Mouse (Mus musculus): ENCODE data around the gene Cbfa2t2. TPM values are rescaled to one million over a fixed set of nuclear protein-coding genes. Genes with fewer than 3 reads are reported as not detected.
A peak's percentile ranks its signal among the peaks of the same experiment; 100 is the strongest.

The Cbfa2t2 gene
- polyA plus RNA-seq, 1 experiment from 2014 or later, result 56.1 TPM

DNA sequence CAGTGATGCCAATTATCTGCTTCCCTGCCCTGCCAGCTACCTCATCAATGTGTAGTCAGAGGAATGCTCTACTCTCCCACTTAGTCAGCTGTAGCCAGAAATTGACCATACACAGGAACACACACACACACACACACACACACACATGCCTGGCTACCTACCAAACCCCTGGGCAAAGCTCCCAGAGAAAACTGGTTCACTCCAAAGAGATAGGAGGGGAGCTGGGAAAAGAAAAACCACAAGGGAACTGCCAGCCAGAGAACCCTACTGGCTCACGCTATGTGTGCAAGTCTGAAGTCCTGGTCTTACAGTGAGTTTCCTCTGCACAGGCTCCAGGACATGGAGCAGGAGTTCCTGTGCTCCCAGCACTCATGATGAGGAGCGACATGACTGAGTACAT is 25.9 kb upstream of the Cbfa2t2 start:
- Histone ChIP-seq H3K27me3 (peaks cover 20% of the 10 kb centered on the region), H3K27ac (no peak overlapping the region), H3K9me3 (no peaks in the 10 kb centered on the region), H3K9ac (no peak overlapping the region), H3K36me3 (no peaks in the 10 kb centered on the region), H3K4me1 (replicated peaks) (peaks cover 20% of the 10 kb centered on the region), H3K4me3 (no peak overlapping the region), H3K4me2 (no peak overlapping the region)
- 73% methylated on average over 2 of the region's 2 CpGs for WGBS
- ATAC-seq (ENCODE audit: low FRiP score), result no peak

DNA sequence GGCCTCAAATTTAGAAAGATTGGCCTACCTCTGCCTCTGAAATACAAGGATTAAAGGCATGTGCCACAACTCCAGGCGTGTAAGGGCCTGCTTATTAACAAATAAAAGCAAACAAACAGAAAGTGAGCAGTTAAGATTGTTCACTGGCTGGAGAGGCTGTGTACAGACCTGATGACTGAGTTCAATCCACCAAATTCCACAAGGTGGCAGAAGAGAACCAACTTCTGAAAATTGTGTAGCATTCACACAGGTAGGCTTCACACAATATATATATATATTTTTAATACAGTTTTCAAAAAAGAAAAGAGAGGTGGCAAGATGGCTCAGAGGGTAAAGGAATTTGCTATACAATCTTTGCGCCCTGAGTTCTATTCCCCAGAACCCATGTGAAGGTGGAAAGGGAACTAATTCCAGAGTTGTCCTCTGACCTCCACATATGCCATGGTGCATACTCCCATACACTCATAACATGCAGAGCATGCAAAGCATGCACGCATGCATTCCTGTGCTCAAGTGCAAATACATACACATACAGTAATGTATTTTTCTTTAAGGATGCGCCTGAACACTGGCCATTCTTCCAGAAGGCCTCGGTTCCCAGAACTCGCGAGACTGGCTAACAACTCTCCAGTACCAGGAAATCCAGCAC is 24.1 kb upstream of the Cbfa2t2 start:
- ATAC-seq (ENCODE audit: low FRiP score), result no peak
- peaks cover 4% of the 10 kb centered on the region for H3K4me1 ChIP-seq (replicated peaks)

DNA sequence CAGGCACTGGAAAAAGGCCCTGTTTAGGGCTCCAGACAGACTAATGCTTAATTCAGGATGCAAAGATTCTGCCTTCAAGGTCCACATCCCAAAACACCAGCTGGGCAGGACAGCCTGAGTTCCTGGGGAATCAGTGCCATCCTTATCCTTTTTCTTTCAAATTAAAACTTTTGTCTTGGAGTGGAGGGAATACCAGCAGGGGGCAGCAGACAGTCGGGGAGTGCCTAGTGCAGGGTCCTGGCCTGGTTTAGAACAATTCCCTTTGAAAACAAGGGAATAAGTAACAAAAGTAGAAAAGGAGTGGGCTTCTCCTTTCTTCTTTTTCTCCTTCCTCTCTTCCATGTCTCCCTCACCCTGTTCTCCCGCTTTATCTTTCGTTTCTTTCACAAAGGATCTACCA is 19.2 kb upstream of the Cbfa2t2 start:
- Histone ChIP-seq H3K27ac (no peak overlapping the region), H3K36me3 (no peaks in the 10 kb centered on the region), H3K4me1 (replicated peaks) (peaks cover 18% of the 10 kb centered on the region), H3K9ac (no peak overlapping the region), H3K27me3 (no peaks in the 10 kb centered on the region), H3K4me3 (no peak overlapping the region), H3K9me3 (no peaks in the 10 kb centered on the region), H3K4me2 (no peak overlapping the region)
- 6% methylated on average over 3 of the region's 3 CpGs for WGBS
- ATAC-seq (ENCODE audit: low FRiP score), result no peak

More for the DNA sequence above, 24.1 kb upstream of the Cbfa2t2 start:
- Histone ChIP-seq H3K4me3 (no peak overlapping the region), H3K9me3 (no peaks in the 10 kb centered on the region), H3K36me3 (no peaks in the 10 kb centered on the region), H3K27ac (no peak overlapping the region), H3K27me3 (peaks cover 15% of the 10 kb centered on the region), H3K9ac (no peak overlapping the region), H3K4me2 (no peak overlapping the region)
- 69% methylated on average over 7 of the region's 7 CpGs for WGBS

DNA sequence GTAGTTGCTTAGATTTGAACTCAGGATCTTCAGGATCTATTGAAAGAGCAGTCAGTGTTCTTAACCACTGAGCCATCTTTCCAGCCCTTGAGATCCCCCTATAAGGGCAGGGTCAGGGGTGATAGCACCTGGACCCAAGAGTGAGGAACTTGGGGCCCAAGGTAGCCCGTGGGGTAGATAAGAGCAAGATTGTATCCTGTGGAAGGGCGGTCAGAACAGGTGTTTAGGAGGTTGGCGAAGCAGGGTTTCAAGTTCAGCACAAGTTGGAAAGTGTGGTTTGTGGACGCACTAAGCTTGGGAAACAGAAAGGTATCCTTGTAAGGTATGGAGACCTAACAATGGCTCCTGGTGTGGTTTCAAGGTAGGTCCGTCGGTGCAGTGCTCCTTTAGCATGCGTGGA is 18.3 kb upstream of the Cbfa2t2 start:
- peaks cover 18% of the 10 kb centered on the region for H3K4me1 ChIP-seq (replicated peaks)
- H3K27me3 ChIP-seq, result no peaks in the 10 kb centered on the region
- no peaks in the 10 kb centered on the region for H3K36me3 ChIP-seq
- no peak overlapping the region for H3K4me2 ChIP-seq
- H3K4me3 ChIP-seq, result no peak overlapping the region
- ATAC-seq (ENCODE audit: low FRiP score), result no peak
- H3K9me3 ChIP-seq, result no peaks in the 10 kb centered on the region
- H3K9ac ChIP-seq, result no peak overlapping the region
- 92% methylated on average over 7 of the region's 7 CpGs for WGBS
- H3K27ac ChIP-seq, result no peak overlapping the region

DNA sequence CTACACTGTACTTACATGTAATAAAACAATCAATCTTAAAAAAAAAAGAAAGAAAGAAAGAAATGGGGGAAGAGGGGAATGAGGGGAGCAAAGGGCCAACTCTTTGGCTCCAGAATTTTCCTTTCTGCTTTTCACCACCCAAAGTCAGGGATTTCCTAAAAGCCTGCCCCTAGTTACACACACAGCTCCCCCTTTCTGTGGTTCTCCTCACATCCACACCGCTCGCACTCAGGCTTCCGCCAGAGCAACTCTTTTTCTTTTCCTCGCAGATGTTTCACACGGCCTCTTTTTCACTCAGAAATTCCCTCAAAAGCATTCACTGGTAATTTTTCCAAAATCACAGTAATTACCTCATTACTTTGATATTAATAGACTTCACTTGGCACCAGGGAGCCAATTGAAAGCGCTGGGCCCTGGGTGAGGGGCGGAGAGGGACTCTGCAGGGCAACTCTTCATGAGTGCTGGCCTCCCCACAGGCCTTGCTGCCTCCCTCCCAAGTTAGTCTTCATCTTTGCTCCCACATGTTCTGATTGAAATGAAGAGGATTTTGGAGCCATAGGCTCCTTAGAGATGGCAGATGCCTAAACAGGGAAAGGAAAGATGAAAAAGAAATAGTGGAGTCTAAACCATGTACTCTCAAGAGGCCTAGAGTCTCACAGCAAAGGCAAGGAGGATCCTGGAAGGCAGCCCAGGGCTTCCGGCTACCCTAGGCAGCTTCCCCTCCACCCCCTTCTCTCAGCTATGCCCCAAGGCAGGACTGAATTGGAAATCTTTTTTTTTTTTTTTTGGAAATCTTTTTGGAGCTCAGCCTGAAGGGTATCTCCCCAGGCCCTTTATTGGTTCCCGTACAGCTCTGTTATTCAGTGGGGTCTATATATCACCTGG is 16.4 kb upstream of the Cbfa2t2 start:
- no peak overlapping the region for H3K9ac ChIP-seq
- peak overlapping the region; percentile 13; the same call in 1 of the 2 replicates for H3K27ac ChIP-seq
- no peak overlapping the region for H3K4me3 ChIP-seq
- no peaks in the 10 kb centered on the region for H3K36me3 ChIP-seq
- WGBS, result 71% methylated on average over 9 of the region's 9 CpGs
- H3K4me1 ChIP-seq (replicated peaks), result peaks cover 18% of the 10 kb centered on the region
- no peaks in the 10 kb centered on the region for H3K27me3 ChIP-seq
- ATAC-seq (ENCODE audit: low FRiP score), result no peak
- H3K4me2 ChIP-seq, result no peak overlapping the region
- no peaks in the 10 kb centered on the region for H3K9me3 ChIP-seq

DNA sequence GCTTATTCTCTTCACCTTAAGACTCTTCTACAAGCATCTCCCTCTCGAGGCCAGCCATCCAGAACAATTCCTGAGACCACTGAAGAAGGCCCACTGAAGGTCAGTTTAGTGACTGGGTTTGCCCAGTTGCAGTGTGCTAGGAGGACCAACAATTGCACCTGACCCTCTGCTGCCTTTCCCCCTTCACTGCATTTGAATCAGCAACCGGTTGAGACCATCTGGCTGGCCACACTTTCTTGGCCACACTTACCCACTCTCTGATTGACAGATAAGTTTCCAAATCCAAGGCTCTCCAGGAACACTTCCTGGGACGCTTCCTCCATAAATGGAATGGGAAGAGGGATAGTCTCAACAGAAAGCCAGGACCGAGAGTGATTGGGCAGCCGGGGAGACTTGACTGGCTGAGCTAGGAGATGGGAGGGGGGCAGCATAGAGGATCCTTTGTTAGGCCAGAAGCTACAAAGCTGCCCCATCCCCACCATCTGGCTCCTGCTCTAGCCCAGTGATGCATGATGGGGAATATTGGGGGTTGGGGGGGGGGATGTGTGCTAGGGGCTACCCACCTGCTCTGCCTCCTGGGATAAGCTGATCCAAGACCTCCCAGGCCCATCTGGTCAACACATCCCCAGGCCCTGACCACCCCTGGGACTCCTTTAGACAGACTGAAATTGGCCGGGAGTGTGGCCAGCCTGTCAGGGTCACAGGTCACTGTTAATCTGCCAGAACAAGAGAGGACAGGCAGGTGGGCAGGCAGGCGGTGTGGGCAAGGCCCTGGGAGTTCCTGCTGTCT is 15.1 kb upstream of the Cbfa2t2 start:
- peak; percentile 86 for ATAC-seq (ENCODE audit: low FRiP score)
- no peaks in the 10 kb centered on the region for H3K36me3 ChIP-seq
- no peak overlapping the region for H3K9ac ChIP-seq
- no peaks in the 10 kb centered on the region for H3K27me3 ChIP-seq
- 15% methylated on average over 7 of the region's 7 CpGs for WGBS
- H3K4me1 ChIP-seq (replicated peaks), result peaks cover 20% of the 10 kb centered on the region
- H3K27ac ChIP-seq, result peak overlapping the region; percentile 77
- no peak overlapping the region for H3K4me3 ChIP-seq
- H3K4me2 ChIP-seq, result no peak overlapping the region
- H3K9me3 ChIP-seq, result no peaks in the 10 kb centered on the region

DNA sequence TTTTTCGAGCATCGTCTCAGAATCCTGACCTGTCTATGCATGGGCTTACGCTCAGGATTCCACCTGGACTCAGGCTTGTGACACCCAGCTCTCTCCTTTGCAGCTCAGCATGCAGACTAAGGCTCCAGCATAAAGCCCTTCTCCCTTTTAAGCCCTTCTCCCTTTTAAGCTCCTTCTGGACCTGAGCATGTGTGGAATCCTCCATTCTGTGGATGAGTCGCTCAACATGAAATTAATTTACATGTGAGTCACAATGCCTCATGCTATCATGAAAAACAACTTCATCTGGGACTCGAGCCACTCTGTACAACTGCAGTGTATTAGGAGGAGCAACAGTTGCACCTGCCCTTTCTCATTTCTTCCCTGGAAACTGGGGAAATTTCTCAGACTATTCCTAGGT is 14.1 kb upstream of the Cbfa2t2 start:
- H3K27ac ChIP-seq, result peak overlapping the region; percentile 75; the same call in 1 of the 2 replicates
- no peaks in the 10 kb centered on the region for H3K27me3 ChIP-seq
- no peak overlapping the region for H3K4me2 ChIP-seq
- no peak overlapping the region for H3K4me3 ChIP-seq
- no peaks in the 10 kb centered on the region for H3K36me3 ChIP-seq
- WGBS, result 65% methylated on average over 5 of the region's 5 CpGs
- peaks cover 29% of the 10 kb centered on the region for H3K4me1 ChIP-seq (replicated peaks)
- ATAC-seq (ENCODE audit: low FRiP score), result no peak
- no peaks in the 10 kb centered on the region for H3K9me3 ChIP-seq
- no peak overlapping the region for H3K9ac ChIP-seq

DNA sequence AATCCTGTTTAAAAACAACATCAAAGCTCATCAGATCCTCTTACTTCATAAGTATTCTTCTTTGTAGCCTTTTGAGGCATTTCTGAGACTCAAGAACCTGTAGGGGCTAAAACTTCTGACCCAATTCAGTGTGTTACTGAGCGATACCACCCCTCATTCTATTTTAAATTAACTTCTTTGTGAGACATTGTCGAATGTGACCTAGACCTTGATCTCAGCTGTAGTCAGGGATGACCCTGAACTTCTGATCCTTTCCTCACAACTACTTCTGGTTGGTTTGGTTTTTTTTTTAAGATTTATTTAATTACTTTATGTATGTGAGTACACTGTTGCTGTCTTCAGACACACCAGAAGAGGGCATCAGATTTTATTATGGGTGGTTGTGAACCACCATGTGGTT is 12.7 kb upstream of the Cbfa2t2 start:
- H3K36me3 ChIP-seq, result no peaks in the 10 kb centered on the region
- no peak overlapping the region for H3K4me2 ChIP-seq
- WGBS, result 85% methylated on average over 2 of the region's 2 CpGs
- H3K27me3 ChIP-seq, result no peaks in the 10 kb centered on the region
- no peaks in the 10 kb centered on the region for H3K9me3 ChIP-seq
- no peak for ATAC-seq (ENCODE audit: low FRiP score)
- peaks cover 39% of the 10 kb centered on the region for H3K4me1 ChIP-seq (replicated peaks)
- H3K4me3 ChIP-seq, result no peak overlapping the region
- no peak overlapping the region for H3K9ac ChIP-seq
- H3K27ac ChIP-seq, result no peak overlapping the region

DNA sequence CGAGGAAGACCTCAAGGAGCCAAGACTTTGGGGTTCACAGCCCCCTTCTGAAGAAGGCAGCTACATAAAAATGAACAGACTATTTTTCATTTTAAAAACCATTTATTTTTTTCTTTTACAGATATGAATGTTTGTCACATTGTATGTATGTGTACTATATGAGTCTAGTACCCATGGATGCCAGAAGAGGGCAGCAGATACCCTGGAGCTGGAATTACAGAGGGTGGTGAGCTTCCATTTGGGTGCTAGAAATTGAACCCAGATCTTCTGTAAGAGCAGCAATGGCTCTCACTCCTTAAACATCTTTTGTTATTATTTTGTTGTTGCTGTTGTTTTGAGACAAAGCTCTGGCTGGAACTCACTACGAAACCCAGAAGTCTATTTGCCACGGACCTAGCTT is 10.8 kb upstream of the Cbfa2t2 start:
- no peak for ATAC-seq (ENCODE audit: low FRiP score)
- no peaks in the 10 kb centered on the region for H3K9me3 ChIP-seq
- H3K36me3 ChIP-seq, result no peaks in the 10 kb centered on the region
- H3K27ac ChIP-seq, result peak overlapping the region; percentile 93
- no peak overlapping the region for H3K4me3 ChIP-seq
- no peak overlapping the region for H3K4me2 ChIP-seq
- H3K27me3 ChIP-seq, result 0 out of 2 replicates have a peak, but pooled peaks cover 2% of the 10 kb centered on the region
- H3K4me1 ChIP-seq (replicated peaks), result peaks cover 32% of the 10 kb centered on the region
- WGBS, result 88% methylated on average over 3 of the region's 3 CpGs
- H3K9ac ChIP-seq, result no peak overlapping the region

DNA sequence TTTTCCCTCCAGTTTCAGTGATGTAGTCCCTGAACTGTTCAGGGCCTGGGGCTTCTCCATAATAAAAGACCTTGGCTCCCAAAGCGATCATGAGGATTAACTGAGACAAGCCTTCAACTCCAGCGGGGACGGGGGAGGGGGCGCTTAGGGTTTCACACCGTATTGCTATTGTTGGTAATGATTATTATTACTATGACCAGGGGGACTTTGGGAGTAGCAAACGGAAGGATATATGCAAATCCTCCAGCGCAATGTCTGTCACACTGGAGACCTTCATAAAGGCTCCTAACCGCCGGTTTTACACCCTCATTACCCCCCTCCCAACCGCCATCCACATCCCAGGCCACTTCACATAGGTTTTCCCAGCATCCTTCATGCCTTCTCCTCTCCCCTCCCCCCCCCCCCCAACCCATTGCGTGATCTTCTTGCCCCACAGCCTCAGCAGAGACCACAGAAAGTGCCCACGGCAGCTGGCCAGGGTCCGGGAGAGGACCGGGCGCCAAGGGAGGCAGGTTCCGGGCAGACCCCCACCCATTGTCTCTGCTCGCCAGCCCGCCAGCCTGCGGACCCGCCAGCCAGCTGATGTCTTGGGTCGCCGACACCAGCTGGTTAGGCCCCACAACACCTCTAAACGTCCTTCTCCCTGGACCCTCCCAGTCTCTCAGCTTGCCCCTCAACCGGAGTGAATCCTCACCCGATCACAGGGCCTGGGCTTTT is 9.9 kb upstream of the Cbfa2t2 start:
- Histone ChIP-seq H3K9ac (peak overlapping the region; percentile 76), H3K27ac (peak overlapping the region; percentile 93), H3K27me3 (0 out of 2 replicates have a peak, but pooled peaks cover 2% of the 10 kb centered on the region), H3K9me3 (no peaks in the 10 kb centered on the region), H3K4me2 (peak overlapping the region; percentile 62), H3K36me3 (no peaks in the 10 kb centered on the region), H3K4me1 (replicated peaks) (peaks cover 25% of the 10 kb centered on the region), H3K4me3 (peak overlapping the region; percentile 38)
- ATAC-seq (ENCODE audit: low FRiP score), result peak; percentile 67
- WGBS, result 1% methylated on average over 25 of the region's 25 CpGs

DNA sequence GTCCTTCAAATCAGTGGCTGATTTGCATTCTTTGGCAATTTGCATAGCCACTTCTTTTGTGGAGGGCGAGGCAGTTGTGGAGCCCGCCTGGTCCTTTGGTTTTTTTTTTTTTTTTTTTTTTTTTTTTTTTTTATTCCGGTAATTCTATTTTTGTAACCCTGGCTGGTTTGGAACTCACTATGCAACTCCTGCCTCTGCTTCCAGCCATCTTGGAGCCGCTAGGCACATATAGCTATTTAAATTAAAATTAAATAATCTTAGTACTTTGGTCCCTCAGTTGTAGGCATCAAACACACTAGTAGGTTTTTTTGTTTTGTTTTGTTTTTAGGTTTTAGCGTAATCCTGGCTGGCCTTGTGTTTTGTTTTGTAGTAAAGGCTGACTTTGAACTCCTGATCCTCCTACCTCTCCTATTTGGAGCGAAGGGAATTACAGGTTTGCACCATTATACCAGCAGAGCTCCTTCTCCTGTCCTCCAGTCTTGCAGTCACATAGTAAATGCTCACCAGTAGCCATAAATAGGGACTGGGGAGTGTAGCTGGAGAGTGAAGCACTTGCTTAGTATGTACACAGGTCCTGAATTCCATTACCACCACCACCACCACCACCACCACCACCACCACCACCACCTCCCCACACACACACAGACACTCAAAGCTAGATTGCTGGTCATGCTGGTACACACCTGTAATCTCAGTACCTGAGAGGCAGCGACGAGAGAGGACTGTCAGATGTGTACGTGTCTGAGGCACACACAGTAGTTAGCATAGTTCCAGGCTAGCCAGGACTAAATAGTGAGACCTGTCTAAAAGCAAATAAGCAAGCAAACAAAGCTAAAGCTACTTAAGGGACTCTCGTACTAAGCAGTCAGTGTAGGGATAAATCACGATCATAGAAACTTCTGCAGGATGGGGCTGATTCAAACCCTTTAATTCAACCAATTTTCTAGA is 9.1 kb upstream of the Cbfa2t2 start:
- ATAC-seq (ENCODE audit: low FRiP score), result no peak
- H3K9me3 ChIP-seq, result no peaks in the 10 kb centered on the region
- WGBS, result 23% methylated on average over 11 of the region's 11 CpGs
- H3K36me3 ChIP-seq, result no peaks in the 10 kb centered on the region
- H3K27me3 ChIP-seq, result 0 out of 2 replicates have a peak, but pooled peaks cover 2% of the 10 kb centered on the region
- H3K4me1 ChIP-seq (replicated peaks), result peaks cover 21% of the 10 kb centered on the region
- H3K4me3 ChIP-seq, result peak overlapping the region; percentile 38
- H3K27ac ChIP-seq, result peak overlapping the region; percentile 93
- peak overlapping the region; percentile 76 for H3K9ac ChIP-seq
- H3K4me2 ChIP-seq, result peak overlapping the region; percentile 62

Data from hindbrain, embryonic 13.5 days (tissue).